Mouse (Mus musculus): ENCODE data around the gene Hist2h2be.
"Not testable (repeated sequence)": the region's sequence is repeated elsewhere in the genome, so short reads cannot be mapped to it uniquely, and the experiment has no call there.

The Hist2h2be gene

GRCm38 (mm10) chr3:96220765-96221639, at the start of gene Hist2h2be, which contains the start of gene Hist2h2ac:
TSS of gene Hist2h2be (plus strand) at chr3:96221119.
TSS of gene Hist2h2ac (minus strand) at chr3:96220880.
- DNase-seq: peak; percentile 89

GRCm38 (mm10) chr3:96171583-96172196, 49.2 kb upstream of the Hist2h2be start:
- no peak for DNase-seq

- DNase-seq: peak; percentile 94
Measured at GRCm38 (mm10) chr3:96172197-96173178, 48.4 kb upstream of the Hist2h2be start, which contains the start of gene Sf3b4. TSS of gene Sf3b4 (plus strand) at chr3:96172332.

GRCm38 (mm10) chr3:96173185-96173584, 47.7 kb upstream of the Hist2h2be start:
- DNase-seq: no peak

GRCm38 (mm10) chr3:96174042-96174441, 46.9 kb upstream of the Hist2h2be start:
- not testable (repeated sequence) for DNase-seq

- no peak for DNase-seq
Measured at GRCm38 (mm10) chr3:96175251-96175650, 45.7 kb upstream of the Hist2h2be start.

GRCm38 (mm10) chr3:96178427-96178826, 42.5 kb upstream of the Hist2h2be start:
- no peak for DNase-seq

- DNase-seq: no peak
Measured at GRCm38 (mm10) chr3:96178902-96179301, 42.0 kb upstream of the Hist2h2be start.

GRCm38 (mm10) chr3:96179531-96179930, 41.4 kb upstream of the Hist2h2be start:
- no peak for DNase-seq

GRCm38 (mm10) chr3:96180727-96181477, 40.0 kb upstream of the Hist2h2be start, which contains the start of gene Sv2a:
TSS of gene Sv2a (plus strand) at chr3:96181151.
- peak; percentile 47 for DNase-seq

- no peak for DNase-seq
Measured at GRCm38 (mm10) chr3:96181510-96182381, 39.2 kb upstream of the Hist2h2be start.

- no peak for DNase-seq
Measured at GRCm38 (mm10) chr3:96182382-96182776, 38.5 kb upstream of the Hist2h2be start.

- DNase-seq: no peak
Measured at GRCm38 (mm10) chr3:96192977-96193376, 27.9 kb upstream of the Hist2h2be start.

- no peak for DNase-seq
Measured at GRCm38 (mm10) chr3:96194966-96195365, 26.0 kb upstream of the Hist2h2be start.

GRCm38 (mm10) chr3:96195616-96196313, 25.2 kb upstream of the Hist2h2be start:
- no peak for DNase-seq

- DNase-seq: no peak
Measured at GRCm38 (mm10) chr3:96196437-96197128, 24.3 kb upstream of the Hist2h2be start.

GRCm38 (mm10) chr3:96197129-96197749, 23.7 kb upstream of the Hist2h2be start:
- DNase-seq: peak; percentile 90

- peak; percentile 27 for DNase-seq
Measured at GRCm38 (mm10) chr3:96198181-96198580, 22.7 kb upstream of the Hist2h2be start.
